Mouse (Mus musculus) C2C12 (cell line): ENCODE results near the gene Grm7.

Source experiments
- CEBPB ChIP-seq: IDR thresholded peaks from one replicate; pipeline ENCODE4 v1.6.1; 2011; ENCODE audit warnings: low read depth, mild to moderate bottlenecking, control low read depth, moderate library complexity
- CTCF ChIP-seq: IDR thresholded peaks from one replicate; pipeline ENCODE4 v1.5.1; 2011; ENCODE audit not compliant: control insufficient read depth, insufficient read depth, insufficient read length
- FOSL1 ChIP-seq: IDR thresholded peaks from one replicate; pipeline ENCODE4 v1.8.0; 2011; ENCODE audit warnings: mild to moderate bottlenecking, low read length; ENCODE audit not compliant: poor library complexity, insufficient read depth, severe bottlenecking
- MYOD1 ChIP-seq: IDR thresholded peaks from one replicate; pipeline ENCODE4 v1.6.1; 2011; ENCODE audit warnings: low read depth; ENCODE audit not compliant: control insufficient read depth, insufficient read length

GRCm38 (mm10) chr6:110690954-110691353 lies 45.6 kb downstream of the Grm7 start:
- TF ChIP-seq CTCF (no peak), CEBPB (no peak), MYOD1 (no peak), FOSL1 (no peak)
